Mouse (Mus musculus) G1E (cell line): ENCODE results near the gene Polr3b.

Experiments
- CTCF ChIP-seq: IDR thresholded peaks from 2 replicates; pipeline ENCODE4 v1.5.1; 2012; ENCODE audit warnings: low read depth, low read length, inconsistent platforms, mixed read lengths
- GATA1 ChIP-seq: IDR thresholded peaks from 2 replicates; pipeline ENCODE4 v1.6.1; 2012; ENCODE audit warnings: borderline replicate concordance, low read length, inconsistent platforms, mixed read lengths

DNA sequence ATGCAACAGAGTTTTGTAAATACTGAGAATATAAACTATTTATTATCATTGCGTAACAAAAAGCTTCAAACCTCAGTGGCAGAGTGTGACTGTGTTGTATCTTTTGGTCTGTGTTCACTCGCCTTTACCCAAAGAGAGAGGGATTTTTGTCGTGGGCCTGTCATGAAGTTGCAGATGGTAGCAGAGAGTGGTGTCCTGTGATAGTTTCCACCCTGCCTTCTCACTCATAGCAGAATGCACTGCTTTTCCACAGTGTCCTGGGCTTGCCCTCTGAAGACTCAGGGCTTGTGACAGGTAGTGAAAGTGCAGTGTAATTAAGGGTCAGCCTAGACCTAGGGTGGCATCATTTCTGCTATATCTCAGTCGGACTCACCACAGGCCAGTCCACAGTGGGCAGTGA lies 32.6 kb downstream of the Polr3b start:
- TF ChIP-seq GATA1: no peak
- TF ChIP-seq CTCF: no peak
